Mouse (Mus musculus) forelimb bud, embryonic 11.5 days (tissue): Measurements from ENCODE around the gene Zfp341.

Source experiments
- DNase-seq: peaks from one replicate; pipeline ENCODE4 v3.0.0-alpha.2; 2012; ENCODE audit warnings: low read depth, low spot score

The Zfp341 gene

DNA sequence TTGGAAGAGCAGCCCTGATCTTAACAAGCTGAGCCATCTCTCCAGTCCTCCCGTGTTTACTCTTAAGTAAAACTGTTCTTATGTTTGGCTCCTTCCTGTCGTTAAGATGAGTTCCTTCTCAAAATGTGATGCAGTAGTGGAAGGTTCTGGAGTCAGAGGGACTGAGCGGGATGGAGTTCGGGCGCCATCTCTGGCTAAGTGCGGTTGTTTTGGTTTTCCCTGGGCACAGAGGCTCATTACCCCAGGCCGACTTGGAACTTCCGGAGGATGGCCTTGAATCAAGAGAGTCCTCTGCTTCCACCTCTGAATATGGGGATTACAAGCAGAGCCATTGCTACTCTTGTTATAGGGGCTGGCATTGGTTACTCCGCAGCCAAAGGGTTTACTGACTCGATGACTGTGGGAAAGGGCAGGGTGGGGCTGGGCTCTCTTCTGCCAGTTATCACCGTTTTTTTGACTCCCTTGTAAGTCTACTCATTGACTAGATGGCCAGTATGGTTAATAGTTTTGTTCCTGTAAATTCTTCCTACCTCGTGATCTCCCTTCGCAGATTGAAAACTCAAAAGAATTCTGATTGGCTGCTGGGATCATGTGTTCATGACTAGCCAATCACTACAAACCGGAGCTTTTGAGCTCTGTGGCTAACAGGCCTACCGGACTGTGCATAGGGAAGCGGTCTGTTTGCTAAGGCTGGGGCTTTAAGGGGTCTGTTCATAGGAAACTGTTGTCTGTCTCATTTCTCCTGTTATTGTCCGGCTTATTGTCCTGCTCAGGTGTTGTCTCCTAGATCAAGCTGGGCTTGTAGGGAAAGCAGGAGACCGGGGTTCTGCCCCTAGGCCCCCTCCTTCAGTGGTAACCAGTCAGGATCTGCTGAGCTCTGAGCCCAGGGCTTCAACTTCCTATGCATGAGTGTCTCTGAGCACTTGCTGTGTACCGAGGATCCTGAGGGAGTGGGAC lies 63.8 kb downstream of the Zfp341 start:
- peak; percentile 46 for DNase-seq

GRCm38 (mm10) chr2:154677651-154678139 lies 64.6 kb downstream of the Zfp341 start:
- no peak for DNase-seq

GRCm38 (mm10) chr2:154678995-154679394 lies 65.9 kb downstream of the Zfp341 start:
- DNase-seq: no peak

DNA sequence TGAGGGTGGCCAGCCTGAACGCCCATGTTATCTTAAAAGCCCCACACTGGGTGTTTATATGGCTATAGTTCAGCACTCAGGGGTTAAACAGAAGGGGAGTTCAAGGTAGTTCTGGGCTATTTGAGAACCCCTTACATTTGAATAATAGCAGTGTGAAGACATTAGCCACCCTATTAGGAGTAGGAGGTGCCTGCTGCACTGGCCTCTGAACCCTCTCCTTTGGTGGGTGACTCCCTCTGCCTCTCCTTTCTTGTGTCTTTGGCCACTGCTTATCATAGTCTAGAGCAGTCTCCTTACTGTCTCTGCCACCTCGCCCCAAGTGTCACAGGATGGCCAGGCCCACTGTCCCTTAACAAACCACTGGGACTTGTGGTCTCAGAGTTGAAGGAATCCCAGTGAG lies 67.2 kb downstream of the Zfp341 start:
- no peak for DNase-seq

DNA sequence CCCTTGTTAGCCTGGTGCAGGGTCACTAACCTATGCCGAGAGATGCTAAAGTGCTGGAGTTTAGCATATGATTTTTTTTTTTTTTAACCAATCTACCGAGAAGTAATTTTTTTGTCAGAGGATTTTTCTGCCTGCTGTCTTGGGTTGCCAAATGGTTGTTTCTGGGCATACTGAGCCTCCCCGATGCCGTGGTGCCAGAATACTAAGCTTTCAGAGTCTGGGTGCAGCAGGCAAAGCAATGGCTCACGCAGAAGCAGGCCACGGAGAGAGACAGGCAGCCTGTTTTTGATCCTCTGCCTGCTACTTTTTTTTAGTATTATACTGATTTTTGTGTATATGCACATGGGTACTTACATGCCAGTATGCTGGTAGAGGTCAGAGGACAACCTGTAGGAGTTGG lies 67.8 kb downstream of the Zfp341 start:
- DNase-seq: no peak

- no peak for DNase-seq
These were observed 69.6 kb downstream of the Zfp341 start for GRCm38 (mm10) chr2:154682712-154683111.

- no peak for DNase-seq
These were observed 71.9 kb downstream of the Zfp341 start for GRCm38 (mm10) chr2:154684901-154685470.

- no peak for DNase-seq
These were observed 72.7 kb downstream of the Zfp341 start for GRCm38 (mm10) chr2:154685772-154686171.

DNA sequence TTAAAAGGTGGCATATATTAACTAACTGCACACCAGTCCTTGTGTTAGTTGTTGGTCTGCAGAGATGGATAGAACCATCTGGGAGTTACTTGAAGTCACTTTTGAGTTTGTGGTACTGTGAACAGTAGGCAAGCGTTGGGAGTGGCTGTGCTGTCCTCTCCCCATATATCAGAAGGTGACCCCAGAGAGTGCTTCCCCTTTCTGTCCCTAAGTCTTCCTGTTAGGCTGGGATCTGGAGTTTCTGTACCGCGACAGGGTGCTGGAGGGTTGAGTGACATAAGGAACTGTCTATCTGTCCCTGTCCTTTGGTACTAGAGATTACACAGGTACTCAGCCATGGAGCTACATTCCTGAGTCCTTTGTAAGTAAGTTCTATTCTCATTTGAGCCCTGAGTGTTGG lies 73.7 kb downstream of the Zfp341 start:
- no peak for DNase-seq

DNA sequence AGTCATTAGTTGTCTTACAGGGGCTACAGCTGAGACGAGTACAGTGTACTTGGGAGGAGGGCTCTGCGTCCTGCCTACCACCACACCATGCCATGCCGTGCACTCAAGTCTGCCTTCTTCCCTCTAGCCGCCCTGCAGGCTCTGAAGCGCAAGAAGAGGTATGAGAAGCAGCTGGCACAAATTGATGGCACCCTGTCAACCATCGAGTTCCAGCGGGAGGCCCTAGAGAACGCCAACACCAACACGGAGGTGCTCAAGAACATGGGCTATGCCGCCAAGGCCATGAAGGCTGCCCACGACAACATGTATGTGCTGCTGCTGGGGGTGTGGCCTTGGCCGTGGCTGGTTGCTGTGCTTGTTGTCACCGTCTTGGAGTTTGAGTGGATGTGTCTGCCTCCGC lies 76.3 kb downstream of the Zfp341 start:
- DNase-seq: no peak

DNA sequence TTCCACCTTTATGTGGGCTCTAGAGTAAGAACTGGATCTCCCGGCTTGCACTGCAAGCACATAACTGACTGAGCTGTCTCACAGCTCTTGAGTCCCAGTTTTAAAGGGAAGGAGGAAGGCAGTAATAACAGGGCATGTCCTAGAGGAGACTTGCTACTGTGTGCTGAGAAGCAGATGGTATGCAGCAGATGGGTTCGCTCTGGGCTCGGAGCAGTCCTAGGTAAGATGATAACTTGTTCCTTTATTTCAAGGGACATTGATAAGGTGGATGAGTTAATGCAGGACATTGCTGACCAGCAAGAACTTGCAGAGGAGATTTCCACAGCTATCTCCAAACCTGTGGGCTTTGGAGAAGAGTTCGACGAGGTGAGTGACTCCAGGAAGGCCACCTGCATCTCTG lies 77.9 kb downstream of the Zfp341 start:
- no peak for DNase-seq

DNA sequence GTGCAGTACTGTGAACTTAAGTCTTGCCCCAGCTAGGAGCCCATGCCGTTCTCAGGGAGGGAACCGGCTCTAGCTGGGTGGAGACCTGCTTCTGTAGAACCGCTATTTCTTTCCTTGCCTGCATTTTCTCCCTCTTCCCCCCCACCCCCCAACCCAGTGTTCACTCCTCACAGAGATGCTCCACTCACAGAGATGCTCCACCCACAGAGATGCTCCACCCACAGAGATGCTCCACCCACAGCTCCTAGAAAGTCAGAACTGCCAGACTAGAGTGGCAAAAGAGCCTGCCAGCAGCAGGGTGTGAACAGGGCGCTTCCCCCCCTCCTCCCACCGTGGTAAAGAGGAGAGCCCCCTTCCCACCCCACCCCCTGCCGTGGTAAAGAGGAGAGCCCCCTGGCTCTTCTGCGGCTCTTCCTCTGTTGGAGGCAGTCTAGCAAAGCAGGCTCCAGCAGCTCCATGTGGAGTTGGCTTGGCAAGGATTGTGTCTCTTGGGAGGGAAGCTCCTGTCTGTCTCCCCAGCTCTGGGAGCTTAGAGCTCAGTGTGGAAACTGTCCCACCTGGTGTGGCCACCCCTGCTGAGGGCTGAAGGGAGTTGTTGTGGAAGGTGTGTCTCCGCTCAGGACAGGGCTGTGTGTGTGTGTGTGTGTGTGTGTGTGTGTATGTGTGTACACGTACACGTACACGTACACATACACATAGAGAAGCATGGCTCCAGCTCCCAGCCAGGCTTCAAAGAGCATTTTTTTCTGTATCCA lies 80.3 kb downstream of the Zfp341 start:
- no peak for DNase-seq

GRCm38 (mm10) chr2:154693941-154694256 lies 80.8 kb downstream of the Zfp341 start:
- no peak for DNase-seq

GRCm38 (mm10) chr2:154695690-154696089 lies 82.6 kb downstream of the Zfp341 start:
- DNase-seq: no peak
